27 mouse cellular contexts compared by ENCODE assay signal in the genomic region with DNA sequence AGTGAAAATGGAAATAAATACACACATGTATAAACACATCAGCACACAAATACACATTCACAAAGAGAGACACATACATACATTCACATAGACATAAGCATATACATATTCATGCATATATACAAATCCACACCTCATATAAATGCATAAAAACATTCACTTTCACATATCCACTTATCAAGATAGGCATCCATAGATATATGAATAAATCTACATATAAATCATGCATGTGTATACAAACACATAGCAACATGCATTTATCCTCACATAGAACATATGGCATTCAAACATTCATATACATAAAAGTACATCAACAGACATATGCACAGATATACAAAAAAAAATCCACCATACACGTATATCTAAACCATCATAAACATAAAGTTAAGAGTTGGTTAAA.
"Had no signal": no experiment of that assay in that cellular context is flagged by ENCODE, and none has a peak within 500 bp of the region (broad histone marks: within the 10 kb centered on the region; RNA-seq: fewer than 3 reads in every experiment).

No protein-coding gene starts in this region.

- H3K9ac ChIP-seq: heart, embryonic 12.5 days; hindbrain, embryonic 12.5 days; hindbrain, embryonic 14.5 days; intestine, embryonic 15.5 days; limb, embryonic 13.5 days; limb, embryonic 15.5 days; liver, embryonic 12.5 days; liver, embryonic 14.5 days had no signal

- H3K4me2 ChIP-seq: heart, embryonic 12.5 days; hindbrain, embryonic 12.5 days; hindbrain, embryonic 14.5 days; intestine, embryonic 15.5 days; limb, embryonic 13.5 days; limb, embryonic 15.5 days; liver, embryonic 12.5 days had no signal

- H3K4me1 ChIP-seq: heart, embryonic 12.5 days; hindbrain, embryonic 10.5 days; hindbrain, embryonic 12.5 days; intestine, embryonic 15.5 days; limb, embryonic 15.5 days; liver, embryonic 12.5 days had no signal

- ATAC-seq: hindbrain, embryonic 16.5 days; inflammation-experienced regulatory T-cells, adult 6 months; intestine, embryonic 15.5 days; intestine, postnatal 0 days; liver, embryonic 12.5 days had no signal

- H3K36me3 ChIP-seq: heart, embryonic 10.5 days; heart, embryonic 12.5 days; hindbrain, embryonic 10.5 days; hindbrain, embryonic 12.5 days; intestine, embryonic 15.5 days; limb, embryonic 13.5 days; limb, embryonic 15.5 days; liver, embryonic 12.5 days had no signal

- H3K4me3 ChIP-seq: gastrocnemius, adult 2 months; heart, embryonic 10.5 days; heart, embryonic 12.5 days; hindbrain, embryonic 10.5 days; hindbrain, embryonic 12.5 days; intestine, embryonic 15.5 days; layer of hippocampus, adult 2 months; left cerebral cortex, adult 2 months; limb, embryonic 13.5 days; limb, embryonic 15.5 days; liver, embryonic 12.5 days had no signal

- H3K27ac ChIP-seq: gastrocnemius, adult 2 months; heart, embryonic 10.5 days; hindbrain, embryonic 10.5 days; hindbrain, embryonic 12.5 days; hindbrain, embryonic 14.5 days; intestine, embryonic 15.5 days; layer of hippocampus, adult 2 months; left cerebral cortex, adult 2 months; limb, embryonic 13.5 days; limb, embryonic 15.5 days; liver, embryonic 12.5 days; liver, embryonic 14.5 days had no signal

- H3K9me3 ChIP-seq: heart, embryonic 10.5 days; heart, embryonic 12.5 days; hindbrain, embryonic 10.5 days; hindbrain, embryonic 12.5 days; intestine, embryonic 15.5 days; limb, embryonic 13.5 days; limb, embryonic 15.5 days; liver, embryonic 12.5 days had no signal

- H3K27me3 ChIP-seq: heart, embryonic 12.5 days; hindbrain, embryonic 12.5 days; intestine, embryonic 15.5 days; limb, embryonic 15.5 days; liver, embryonic 12.5 days had no signal

- DNase-seq: gastrocnemius, adult 2 months; gastrocnemius, postnatal 10 days; gastrocnemius, postnatal 25 days; heart, adult 18-20 months; heart, postnatal 10 days; heart, postnatal 4 days; kidney, adult 18-20 months; kidney, adult 8-10 months; kidney, postnatal 10 days; kidney, postnatal 25 days; kidney, postnatal 4 days; left cerebral cortex, postnatal 4 days had no signal
